Mouse (Mus musculus) heart, embryonic 13.5 days (tissue): ENCODE data around the gene Tbx2. TPM values are rescaled to one million over a fixed set of nuclear protein-coding genes. Genes with fewer than 3 reads are reported as not detected.

Experiments
- ATAC-seq: fragments of 200-750 bp; cut with Nextera tagmentation; 2 replicates; pipeline ENCODE4 v1.8.0; 2017; ENCODE audit warnings: moderate TSS enrichment; ENCODE audit not compliant: insufficient number of reproducible peaks, low FRiP score, low TSS enrichment; ENCODE audit errors: extremely low read depth
- H3K27ac ChIP-seq: fragments of 300-500 bp; sonication (generic); replicated peaks from 2 replicates; pipeline ENCODE4 v1.5.1; 2015; ENCODE audit warnings: moderate library complexity, mild to moderate bottlenecking, inconsistent platforms
- H3K27me3 ChIP-seq: fragments of 300-500 bp; sonication (generic); replicated peaks from 2 replicates; pipeline ENCODE4 v1.6.1; 2015; ENCODE audit warnings: mild to moderate bottlenecking, inconsistent platforms
- H3K36me3 ChIP-seq: fragments of 300-500 bp; sonication (generic); 2 replicates; pipeline ENCODE4 v1.6.1; 2015; ENCODE audit warnings: mild to moderate bottlenecking, inconsistent platforms
- H3K4me1 ChIP-seq: fragments of 300-500 bp; sonication (generic); 2 replicates; pipeline ENCODE4 v1.6.1; 2015; ENCODE audit warnings: inconsistent platforms
- H3K4me2 ChIP-seq: fragments of 300-500 bp; sonication (generic); 2 replicates; pipeline ENCODE4 v1.6.1; 2015; ENCODE audit warnings: inconsistent platforms, mild to moderate bottlenecking, moderate library complexity
- H3K4me3 ChIP-seq: fragments of 300-500 bp; sonication (generic); 2 replicates; pipeline ENCODE4 v1.5.1; 2015; ENCODE audit warnings: moderate library complexity, mild to moderate bottlenecking, inconsistent platforms
- H3K9ac ChIP-seq: fragments of 300-500 bp; sonication (generic); 2 replicates; pipeline ENCODE4 v1.6.1; 2015; ENCODE audit warnings: inconsistent platforms, mild to moderate bottlenecking, moderate library complexity
- H3K9me3 ChIP-seq: fragments of 300-500 bp; sonication (generic); 2 replicates; pipeline ENCODE4 v1.6.1; 2016; ENCODE audit warnings: inconsistent platforms
- WGBS: fragments of 180-500 bp; shearing (Covaris S2); methylation state at CpG from one replicate; pipeline ENCODE4 v1.1.7; 2015; ENCODE audit warnings: mixed read lengths; 5-methylcytosine and 5-hydroxymethylcytosine counted together
- polyA plus RNA-seq: library from polyadenylated mRNA; unstranded; fragments of >200 nt; fragmentation: Nextera tagmentation; extraction: Ambion mirVana; gene quantifications from 2 replicates; pipeline ENCODE4 v1.2.1, GENCODE M21; 2015

Tbx2 gene
- polyA plus RNA-seq, 1 experiment from 2014 or later = 2.9 TPM

GRCm38 (mm10) chr11:85864363-85864762, 32.0 kb downstream of the Tbx2 start:
- H3K36me3 ChIP-seq = no peaks in the 10 kb centered on the region
- H3K4me2 ChIP-seq = no peak overlapping the region
- no peak overlapping the region for H3K27ac ChIP-seq
- H3K4me3 ChIP-seq = no peak overlapping the region
- WGBS = 24% methylated on average over 7 of the region's 7 CpGs
- peaks cover 8% of the 10 kb centered on the region for H3K27me3 ChIP-seq
- H3K9me3 ChIP-seq = no peaks in the 10 kb centered on the region
- ATAC-seq = no peak
- no peaks in the 10 kb centered on the region for H3K4me1 ChIP-seq
- no peak overlapping the region for H3K9ac ChIP-seq

- H3K9me3 ChIP-seq = no peaks in the 10 kb centered on the region
- no peak overlapping the region for H3K27ac ChIP-seq
- no peak overlapping the region for H3K9ac ChIP-seq
- no peak for ATAC-seq
- H3K4me3 ChIP-seq = no peak overlapping the region
- H3K4me2 ChIP-seq = no peak overlapping the region
- H3K36me3 ChIP-seq = no peaks in the 10 kb centered on the region
- no peaks in the 10 kb centered on the region for H3K4me1 ChIP-seq
- peaks cover 55% of the 10 kb centered on the region for H3K27me3 ChIP-seq
- 59% methylated on average over 24 of the region's 24 CpGs for WGBS
Measured at GRCm38 (mm10) chr11:85876059-85876788, 43.9 kb downstream of the Tbx2 start.

DNA sequence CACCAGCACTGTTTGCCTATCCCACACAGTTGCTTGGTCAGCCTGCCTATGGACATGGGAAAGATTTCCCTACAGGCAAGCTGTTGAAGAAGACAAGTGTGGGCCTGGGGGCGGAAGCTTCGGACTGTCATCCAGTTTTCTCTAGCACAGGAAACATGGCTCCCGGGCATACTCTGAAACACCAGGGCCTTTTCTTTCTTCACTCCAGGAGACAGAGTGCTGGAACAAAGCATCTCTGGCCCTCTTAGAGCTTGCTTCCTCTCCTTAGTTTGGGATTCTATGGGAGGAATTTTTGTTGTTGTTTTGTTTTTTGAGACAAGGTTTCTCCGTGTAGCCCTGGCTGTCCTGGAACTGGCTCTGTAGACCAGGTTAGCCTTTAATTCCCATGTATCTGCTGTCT, 52.1 kb downstream of the Tbx2 start:
- Histone ChIP-seq H3K27me3 (peaks cover 94% of the 10 kb centered on the region), H3K9me3 (no peaks in the 10 kb centered on the region), H3K9ac (no peak overlapping the region), H3K27ac (no peak overlapping the region), H3K36me3 (no peaks in the 10 kb centered on the region), H3K4me1 (peaks cover 12% of the 10 kb centered on the region), H3K4me2 (no peak overlapping the region), H3K4me3 (no peak overlapping the region)
- ATAC-seq = no peak
- WGBS = 68% methylated on average over 4 of the region's 4 CpGs

GRCm38 (mm10) chr11:85885665-85886428, 53.5 kb downstream of the Tbx2 start, which contains the start of gene Tbx4:
Tbx4 (plus strand) TSS chr11:85886422.
- H3K4me3 ChIP-seq = peak within 1 kb of the TSS; percentile 28
- WGBS = 20% methylated on average over 21 of the region's 28 CpGs
- H3K9me3 ChIP-seq = no peaks in the 10 kb centered on the region
- peak within 1 kb of the TSS; percentile 30 for H3K4me2 ChIP-seq
- H3K4me1 ChIP-seq = peaks cover 23% of the 10 kb centered on the region
- no peaks in the 10 kb centered on the region for H3K36me3 ChIP-seq
- H3K27ac ChIP-seq = no peak within 1 kb of the TSS
- ATAC-seq = no peak
- peaks cover 96% of the 10 kb centered on the region for H3K27me3 ChIP-seq
- peak within 1 kb of the TSS; percentile 34; the same call in 1 of the 2 replicates for H3K9ac ChIP-seq

- H3K4me3 ChIP-seq = peak overlapping the region; percentile 28
- no peak overlapping the region for H3K27ac ChIP-seq
- no peaks in the 10 kb centered on the region for H3K36me3 ChIP-seq
- H3K27me3 ChIP-seq = peaks cover 96% of the 10 kb centered on the region
- no peak for ATAC-seq
- peaks cover 23% of the 10 kb centered on the region for H3K4me1 ChIP-seq
- 5% methylated on average over 22 of the region's 22 CpGs for WGBS
- H3K9ac ChIP-seq = peak overlapping the region; percentile 34; the same call in 1 of the 2 replicates
- H3K9me3 ChIP-seq = no peaks in the 10 kb centered on the region
- peak overlapping the region; percentile 30 for H3K4me2 ChIP-seq
Measured at GRCm38 (mm10) chr11:85886429-85886785, 54.1 kb downstream of the Tbx2 start.

DNA sequence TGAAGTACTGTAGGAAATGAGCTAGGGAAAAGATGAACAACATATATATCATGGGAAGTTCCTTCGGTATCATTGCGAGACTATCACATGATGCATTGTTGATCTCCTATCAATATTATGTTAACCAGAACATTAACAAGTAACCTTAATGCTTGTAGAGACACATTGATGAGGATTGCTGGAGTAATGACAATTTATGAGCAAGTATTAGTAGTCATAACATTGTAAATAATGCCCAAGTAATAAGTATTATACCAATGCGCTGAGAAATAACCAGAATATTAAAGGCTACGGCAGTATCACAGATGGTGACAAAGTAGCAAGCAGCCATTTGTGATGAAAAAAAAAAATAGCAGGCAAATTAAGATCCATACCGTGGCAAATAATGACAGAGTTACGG, 54.9 kb downstream of the Tbx2 start:
- WGBS = 29% methylated on average over 6 of the region's 6 CpGs
- Histone ChIP-seq H3K4me2 (no peak overlapping the region), H3K4me3 (no peak overlapping the region), H3K9me3 (no peaks in the 10 kb centered on the region), H3K27me3 (peaks cover 96% of the 10 kb centered on the region), H3K36me3 (no peaks in the 10 kb centered on the region), H3K9ac (no peak overlapping the region), H3K27ac (no peak overlapping the region), H3K4me1 (peaks cover 23% of the 10 kb centered on the region)
- no peak for ATAC-seq

- no peak for ATAC-seq
- peaks cover 23% of the 10 kb centered on the region for H3K4me1 ChIP-seq
- H3K4me2 ChIP-seq = peak overlapping the region; percentile 50
- H3K36me3 ChIP-seq = no peaks in the 10 kb centered on the region
- H3K9me3 ChIP-seq = no peaks in the 10 kb centered on the region
- H3K9ac ChIP-seq = peak overlapping the region; percentile 48
- WGBS = 6% methylated on average over 17 of the region's 17 CpGs
- H3K27me3 ChIP-seq = peaks cover 96% of the 10 kb centered on the region
- peak overlapping the region; percentile 42 for H3K4me3 ChIP-seq
- no peak overlapping the region for H3K27ac ChIP-seq
Measured at GRCm38 (mm10) chr11:85887801-85888450, 55.6 kb downstream of the Tbx2 start.

DNA sequence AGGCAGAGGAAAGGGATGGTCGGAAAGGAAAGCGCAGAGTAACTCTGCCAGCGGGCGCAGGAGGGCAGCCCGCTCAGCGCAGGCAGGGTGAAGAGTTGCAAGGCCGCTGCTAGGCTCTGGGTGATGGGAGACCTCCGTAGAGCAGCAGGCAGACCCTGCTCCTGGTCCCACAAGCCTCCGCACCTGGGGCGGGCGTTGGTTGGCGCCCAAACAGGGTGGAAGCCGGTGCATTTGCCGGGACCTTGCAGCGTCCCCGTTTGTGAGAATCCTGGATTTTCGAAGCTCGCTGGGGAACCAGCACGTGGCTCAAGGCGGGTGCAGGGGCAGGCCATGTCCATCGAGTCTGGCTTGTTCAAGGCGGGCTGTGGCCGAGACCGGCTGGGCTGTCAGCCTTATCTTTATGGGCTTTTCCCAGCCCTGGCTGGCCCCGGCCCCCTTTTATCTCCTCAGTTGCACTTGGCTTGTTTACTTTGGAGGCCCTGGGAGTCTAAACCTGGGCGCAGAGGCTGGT, 56.2 kb downstream of the Tbx2 start:
- Histone ChIP-seq H3K27me3 (peaks cover 96% of the 10 kb centered on the region), H3K4me1 (peaks cover 23% of the 10 kb centered on the region), H3K9ac (peak overlapping the region; percentile 48), H3K4me2 (peak overlapping the region; percentile 50), H3K4me3 (peak overlapping the region; percentile 42), H3K27ac (no peak overlapping the region), H3K36me3 (no peaks in the 10 kb centered on the region), H3K9me3 (no peaks in the 10 kb centered on the region)
- ATAC-seq = no peak
- 3% methylated on average over 26 of the region's 26 CpGs for WGBS

DNA sequence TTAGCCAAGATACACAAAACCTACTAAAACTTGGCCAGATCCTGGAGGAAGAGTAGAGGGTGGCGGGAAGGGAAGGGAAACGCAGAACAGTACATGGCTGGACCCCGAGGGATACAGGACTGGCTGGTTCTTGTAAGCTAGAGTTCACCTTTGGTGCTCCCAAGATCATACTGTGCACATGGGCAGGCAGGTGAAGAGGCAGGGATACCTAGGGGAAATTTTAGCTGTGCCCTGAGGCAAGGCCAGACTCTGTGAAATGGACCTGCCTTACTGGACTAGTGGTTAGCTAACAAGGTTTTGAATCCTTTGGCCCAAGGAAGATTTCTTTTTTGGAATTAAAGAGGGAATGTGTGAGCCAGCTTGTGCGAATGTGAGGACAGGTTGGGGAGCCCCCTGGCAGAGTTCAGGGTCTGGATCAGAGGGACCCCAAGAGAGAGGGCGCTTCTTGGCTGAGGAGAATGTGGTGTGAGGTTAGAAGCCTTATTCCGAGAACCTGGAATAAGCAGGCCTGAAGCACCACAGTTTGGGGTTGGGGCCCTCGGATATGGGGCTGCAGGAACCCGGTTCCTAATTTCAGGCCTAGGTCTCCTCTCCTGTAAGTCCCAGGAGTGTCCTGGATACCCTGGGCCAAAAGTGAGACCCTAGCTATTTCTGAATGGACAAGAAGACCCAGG, 56.8 kb downstream of the Tbx2 start:
- peaks cover 23% of the 10 kb centered on the region for H3K4me1 ChIP-seq
- WGBS = 29% methylated on average over 8 of the region's 8 CpGs
- H3K9me3 ChIP-seq = no peaks in the 10 kb centered on the region
- no peak for ATAC-seq
- peak overlapping the region; percentile 48; the same call in 1 of the 2 replicates for H3K9ac ChIP-seq
- no peak overlapping the region for H3K27ac ChIP-seq
- no peaks in the 10 kb centered on the region for H3K36me3 ChIP-seq
- peaks cover 96% of the 10 kb centered on the region for H3K27me3 ChIP-seq
- H3K4me2 ChIP-seq = peak overlapping the region; percentile 50
- H3K4me3 ChIP-seq = peak overlapping the region; percentile 42

DNA sequence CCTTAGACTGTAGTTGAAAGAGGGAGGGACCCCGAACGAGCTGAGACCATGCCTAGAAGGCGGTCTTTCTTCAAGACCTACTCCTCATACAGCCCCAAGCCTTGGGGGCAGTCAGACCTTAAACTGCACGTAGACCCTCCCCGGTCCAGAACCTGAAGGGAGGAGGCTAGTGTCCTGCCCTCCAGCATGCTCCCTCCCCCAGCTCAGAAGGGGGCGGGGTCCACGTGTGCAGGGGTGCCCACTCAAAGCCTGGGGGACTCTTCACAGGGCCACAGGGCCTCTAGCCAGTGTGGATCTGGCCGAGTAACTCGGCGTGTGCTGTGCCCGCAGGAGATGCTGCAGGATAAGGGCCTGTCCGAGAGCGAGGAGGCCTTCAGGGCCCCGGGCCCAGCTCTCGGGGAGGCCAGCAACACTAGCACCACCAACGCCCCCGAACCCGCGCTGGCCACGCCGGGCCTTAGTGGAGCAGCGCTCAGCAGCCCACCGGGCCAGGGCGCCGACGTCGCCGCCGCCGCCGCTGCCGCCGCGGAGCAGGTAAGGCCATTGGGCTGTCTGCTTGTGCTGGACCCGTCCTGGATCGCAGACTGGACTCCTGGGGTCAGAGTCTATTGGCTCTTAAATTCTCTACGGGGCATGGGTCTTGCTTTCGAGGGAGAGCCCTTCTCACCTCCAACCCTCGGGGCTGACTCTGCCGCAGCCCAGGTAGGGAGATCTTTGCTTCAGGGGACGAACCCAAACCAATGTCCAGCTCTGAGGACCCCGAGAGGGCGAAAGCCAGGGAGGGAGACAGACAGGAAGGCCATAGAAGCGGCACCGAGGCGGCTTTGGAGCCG, 57.6 kb downstream of the Tbx2 start:
- WGBS = 6% methylated on average over 45 of the region's 47 CpGs

More for the DNA sequence above, 57.6 kb downstream of the Tbx2 start:
- Histone ChIP-seq H3K36me3 (no peaks in the 10 kb centered on the region), H3K27me3 (peaks cover 96% of the 10 kb centered on the region), H3K9me3 (no peaks in the 10 kb centered on the region), H3K4me1 (peaks cover 30% of the 10 kb centered on the region), H3K27ac (no peak overlapping the region), H3K4me2 (peak overlapping the region; percentile 50), H3K4me3 (peak overlapping the region; percentile 42), H3K9ac (peak overlapping the region; percentile 53)
- no peak for ATAC-seq
